Mouse (Mus musculus) heart, embryonic 16.5 days (tissue): Measurements from ENCODE around the gene Atp8b3. TPM values are rescaled to one million over a fixed set of nuclear protein-coding genes. Genes with fewer than 3 reads are reported as not detected.

Experiments used
- ATAC-seq: fragments of 200-750 bp; cut with Nextera tagmentation; replicated peaks from 2 replicates; pipeline ENCODE4 v1.8.0; 2017; ENCODE audit warnings: moderate number of reproducible peaks; ENCODE audit not compliant: insufficient read depth, low FRiP score; ENCODE audit errors: extremely low read depth
- H3K27ac ChIP-seq: fragments of 300-500 bp; sonication (generic); 2 replicates; pipeline ENCODE4 v1.5.1; 2014; ENCODE audit warnings: mild to moderate bottlenecking, low read length, control low read depth, moderate library complexity
- H3K27me3 ChIP-seq: fragments of 300-500 bp; sonication (generic); 2 replicates; pipeline ENCODE4 v1.6.1; 2014; ENCODE audit warnings: low read length, mixed read lengths; ENCODE audit not compliant: control insufficient read depth, insufficient read depth
- H3K36me3 ChIP-seq: fragments of 300-500 bp; sonication (generic); 2 replicates; pipeline ENCODE4 v1.6.1; 2014; ENCODE audit not compliant: control insufficient read depth, insufficient read depth
- H3K4me1 ChIP-seq: fragments of 300-500 bp; sonication (generic); 2 replicates; pipeline ENCODE4 v1.6.1; 2014; ENCODE audit warnings: low read length, mixed read lengths; ENCODE audit not compliant: control insufficient read depth, insufficient read depth
- H3K4me2 ChIP-seq: fragments of 300-500 bp; sonication (generic); 2 replicates; pipeline ENCODE4 v1.6.1; 2014; ENCODE audit warnings: low read depth, mild to moderate bottlenecking, control low read depth, low read length
- H3K4me3 ChIP-seq: fragments of 300-500 bp; sonication (generic); 2 replicates; pipeline ENCODE4 v1.5.1; 2014; ENCODE audit warnings: mild to moderate bottlenecking, control low read depth, low read length
- H3K9ac ChIP-seq: fragments of 300-500 bp; sonication (generic); 2 replicates; pipeline ENCODE4 v1.6.1; 2014; ENCODE audit warnings: low read length, control low read depth
- H3K9me3 ChIP-seq: fragments of 300-500 bp; sonication (generic); replicated peaks from 2 replicates; pipeline ENCODE4 v1.6.1; 2016; ENCODE audit warnings: low read length; ENCODE audit not compliant: control insufficient read depth
- WGBS: fragments of 180-500 bp; shearing (Covaris S2); extraction: QIAGEN DNeasy Blood & Tissue Kit; methylation state at CpG from one replicate; pipeline ENCODE4 v1.1.7; 2014; 5-methylcytosine and 5-hydroxymethylcytosine counted together
- polyA plus RNA-seq: library from polyadenylated mRNA; unstranded; fragments of >200 nt; fragmentation: Nextera tagmentation; extraction: Ambion mirVana; gene quantifications from 2 replicates; pipeline ENCODE4 v1.2.1, GENCODE M21; 2015

Gene Atp8b3
- 0.03 and 0.04 TPM in 2 replicates for polyA plus RNA-seq

GRCm38 (mm10) chr10:80538710-80539394, at the start of gene Atp8b3:
Atp8b3 (minus strand) TSS chr10:80539124.
- Histone ChIP-seq H3K27me3 (peaks cover 20% of the 10 kb centered on the region), H3K9me3 (no peaks in the 10 kb centered on the region), H3K9ac (0 out of 2 replicates have a peak within 1 kb of the TSS, but pooled peaks have one; percentile 5), H3K27ac (no peak within 1 kb of the TSS; the same call in 1 of the 2 replicates), H3K4me1 (peaks cover 9% of the 10 kb centered on the region; the same call in 1 of the 2 replicates), H3K4me2 (peak within 1 kb of the TSS; percentile 52), H3K36me3 (peaks cover 18% of the 10 kb centered on the region), H3K4me3 (peak within 1 kb of the TSS; percentile 25)
- ATAC-seq, result peak; percentile 75
- WGBS, result 3% methylated on average over 30 of the region's 30 CpGs

GRCm38 (mm10) chr10:80587305-80587657, 48.4 kb upstream of the Atp8b3 start:
- Histone ChIP-seq H3K4me2 (peak overlapping the region; percentile 48), H3K4me1 (peaks cover 35% of the 10 kb centered on the region), H3K9ac (peak overlapping the region; percentile 45), H3K36me3 (peaks cover 10% of the 10 kb centered on the region), H3K9me3 (no peaks in the 10 kb centered on the region), H3K4me3 (peak overlapping the region; percentile 33), H3K27ac (peak overlapping the region; percentile 76), H3K27me3 (no peaks in the 10 kb centered on the region)
- WGBS, result 50% methylated on average over 4 of the region's 4 CpGs
- 0 out of 2 replicates have a peak, but pooled peaks have one; percentile 4 for ATAC-seq

- peaks cover 35% of the 10 kb centered on the region for H3K4me1 ChIP-seq
- H3K27me3 ChIP-seq, result no peaks in the 10 kb centered on the region
- WGBS, result 90% methylated on average over 39 of the region's 51 CpGs
- peak overlapping the region; percentile 48 for H3K4me2 ChIP-seq
- no peak for ATAC-seq
- H3K9ac ChIP-seq, result peak overlapping the region; percentile 45
- H3K36me3 ChIP-seq, result peaks cover 10% of the 10 kb centered on the region
- H3K27ac ChIP-seq, result peak overlapping the region; percentile 76
- no peaks in the 10 kb centered on the region for H3K9me3 ChIP-seq
- peak overlapping the region; percentile 33 for H3K4me3 ChIP-seq
Observed at GRCm38 (mm10) chr10:80586407-80587304, 47.7 kb upstream of the Atp8b3 start.

- Histone ChIP-seq H3K27ac (no peak overlapping the region), H3K4me1 (peaks cover 34% of the 10 kb centered on the region), H3K4me2 (peak overlapping the region; percentile 48), H3K9ac (peak overlapping the region; percentile 45; the same call in 1 of the 2 replicates), H3K36me3 (peaks cover 10% of the 10 kb centered on the region), H3K27me3 (no peaks in the 10 kb centered on the region), H3K9me3 (no peaks in the 10 kb centered on the region), H3K4me3 (peak overlapping the region; percentile 33)
- ATAC-seq, result no peak
- WGBS, result 90% methylated on average over 8 of the region's 8 CpGs
Observed at GRCm38 (mm10) chr10:80585581-80585980, 46.7 kb upstream of the Atp8b3 start.

GRCm38 (mm10) chr10:80584642-80585552, 46.0 kb upstream of the Atp8b3 start:
- H3K4me1 ChIP-seq, result peaks cover 33% of the 10 kb centered on the region
- H3K27me3 ChIP-seq, result no peaks in the 10 kb centered on the region
- 0 out of 2 replicates have a peak overlapping the region, but pooled peaks have one; percentile 3 for H3K4me3 ChIP-seq
- H3K9ac ChIP-seq, result peak overlapping the region; percentile 10; the same call in 1 of the 2 replicates
- no peak overlapping the region for H3K27ac ChIP-seq
- no peaks in the 10 kb centered on the region for H3K9me3 ChIP-seq
- ATAC-seq, result 0 out of 2 replicates have a peak, but pooled peaks have one; percentile 11
- H3K36me3 ChIP-seq, result peaks cover 10% of the 10 kb centered on the region
- 71% methylated on average over 12 of the region's 12 CpGs for WGBS
- H3K4me2 ChIP-seq, result peak overlapping the region; percentile 48; the same call in 1 of the 2 replicates

- Histone ChIP-seq H3K27me3 (no peaks in the 10 kb centered on the region), H3K4me2 (no peak overlapping the region), H3K9ac (no peak overlapping the region), H3K27ac (no peak overlapping the region), H3K36me3 (peaks cover 10% of the 10 kb centered on the region), H3K4me3 (no peak overlapping the region), H3K9me3 (no peaks in the 10 kb centered on the region), H3K4me1 (peaks cover 32% of the 10 kb centered on the region)
- ATAC-seq, result no peak
- WGBS, result 58% methylated on average over 12 of the region's 12 CpGs
Observed at GRCm38 (mm10) chr10:80584045-80584488, 45.1 kb upstream of the Atp8b3 start.

- Histone ChIP-seq H3K27me3 (no peaks in the 10 kb centered on the region), H3K9ac (no peak overlapping the region; the same call in 1 of the 2 replicates), H3K9me3 (no peaks in the 10 kb centered on the region), H3K4me3 (no peak overlapping the region), H3K36me3 (peaks cover 10% of the 10 kb centered on the region), H3K4me1 (peaks cover 28% of the 10 kb centered on the region), H3K4me2 (no peak overlapping the region), H3K27ac (no peak overlapping the region)
- WGBS, result 87% methylated on average over 5 of the region's 5 CpGs
- no peak for ATAC-seq
Observed at GRCm38 (mm10) chr10:80583047-80583446, 44.1 kb upstream of the Atp8b3 start.

GRCm38 (mm10) chr10:80578911-80579310, 40.0 kb upstream of the Atp8b3 start:
- peaks cover 5% of the 10 kb centered on the region for H3K36me3 ChIP-seq
- H3K27ac ChIP-seq, result peak overlapping the region; percentile 89
- no peaks in the 10 kb centered on the region for H3K9me3 ChIP-seq
- H3K4me2 ChIP-seq, result peak overlapping the region; percentile 81
- peaks cover 19% of the 10 kb centered on the region for H3K4me1 ChIP-seq
- ATAC-seq, result no peak
- 9% methylated on average over 8 of the region's 8 CpGs for WGBS
- peak overlapping the region; percentile 79 for H3K4me3 ChIP-seq
- peak overlapping the region; percentile 56 for H3K9ac ChIP-seq
- H3K27me3 ChIP-seq, result no peaks in the 10 kb centered on the region
